Mouse (Mus musculus): ENCODE data around the gene Plpp1.

Gene Plpp1

DNA sequence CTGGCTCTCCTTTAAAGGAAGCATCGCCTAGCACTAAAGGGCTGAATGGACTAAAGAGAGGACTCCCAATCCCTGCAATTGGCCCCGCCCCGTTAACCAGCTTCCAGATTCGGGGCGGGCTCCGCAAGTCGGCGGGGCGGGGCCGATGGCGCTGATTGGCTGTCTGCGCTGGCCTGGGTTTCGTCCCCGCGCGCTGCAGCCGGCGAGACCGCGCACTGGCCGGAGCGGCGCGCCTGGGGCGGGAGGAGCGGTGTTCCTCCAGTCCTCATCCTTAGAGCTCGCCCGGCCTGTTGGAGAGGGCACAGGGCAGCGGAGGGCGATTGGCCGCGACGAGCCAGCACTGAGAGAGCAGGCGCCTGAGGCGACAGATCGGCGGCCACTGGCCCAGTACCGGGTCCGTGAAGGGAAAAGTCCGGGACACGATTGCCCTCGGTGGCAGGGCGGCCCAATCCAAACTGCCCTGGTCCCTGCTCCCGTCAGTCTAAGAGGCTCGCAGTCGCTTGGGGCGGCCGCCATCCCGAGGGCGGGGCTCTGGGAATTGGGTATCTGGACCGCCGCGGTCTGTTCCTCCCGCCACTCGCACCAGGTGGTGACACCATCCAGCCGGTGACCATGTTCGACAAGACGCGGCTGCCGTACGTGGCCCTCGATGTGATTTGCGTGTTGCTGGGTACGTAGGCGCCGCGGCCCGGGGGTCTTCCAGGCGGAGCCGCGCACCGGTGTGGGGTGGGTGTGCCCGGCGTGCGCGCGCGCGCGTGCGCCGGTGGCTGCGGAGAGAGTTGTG lies at the start of gene Plpp1:
Gene Plpp1, plus strand, starts transcription at position 196 of the 784 bp plus-strand sequence.
- DNase-seq (ENCODE audit: low spot score), result peak; percentile 92

DNA sequence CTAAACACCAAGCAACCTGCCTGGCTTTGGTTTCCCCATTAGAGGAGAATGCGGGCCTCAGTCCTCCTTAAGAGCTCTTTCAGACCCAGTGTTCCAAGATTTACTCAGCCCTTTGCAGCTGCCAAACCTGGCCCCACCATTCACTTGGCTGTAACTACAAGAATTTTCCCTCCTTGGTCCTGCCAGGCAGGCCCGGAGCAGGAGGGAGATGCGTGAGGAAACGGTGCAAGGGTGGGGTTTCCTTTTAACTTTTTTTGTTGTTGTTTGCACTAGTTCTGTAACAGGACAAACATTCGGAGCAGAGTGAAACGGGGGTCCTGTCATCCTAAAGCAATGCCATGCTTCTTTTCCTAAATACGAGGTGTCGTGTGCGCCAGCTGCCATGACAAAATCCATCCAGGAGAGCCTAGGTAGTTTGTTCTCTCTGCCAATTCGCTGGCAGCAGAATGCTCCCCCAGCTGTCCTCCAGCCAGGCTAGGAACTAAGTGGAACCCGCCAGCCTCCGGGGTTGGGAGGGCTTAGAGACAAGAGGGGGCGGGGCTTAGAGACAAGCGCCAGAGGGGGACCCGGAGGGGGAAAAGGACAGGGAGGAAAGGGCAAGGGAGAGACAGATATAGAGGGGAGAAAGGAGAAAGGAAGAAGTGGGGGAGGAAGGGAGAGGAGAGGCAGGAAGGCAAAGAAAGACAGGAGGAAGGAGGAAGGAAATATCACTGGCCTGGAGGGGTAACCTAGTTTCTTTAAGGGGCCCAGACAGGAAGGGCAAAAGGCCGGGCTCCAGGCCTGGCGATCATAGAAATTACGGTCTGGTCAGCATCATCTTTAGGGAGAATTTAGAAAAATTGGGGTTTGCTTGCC lies 48.9 kb upstream of the Plpp1 start:
- DNase-seq (ENCODE audit: low spot score), result peak; percentile 62

DNA sequence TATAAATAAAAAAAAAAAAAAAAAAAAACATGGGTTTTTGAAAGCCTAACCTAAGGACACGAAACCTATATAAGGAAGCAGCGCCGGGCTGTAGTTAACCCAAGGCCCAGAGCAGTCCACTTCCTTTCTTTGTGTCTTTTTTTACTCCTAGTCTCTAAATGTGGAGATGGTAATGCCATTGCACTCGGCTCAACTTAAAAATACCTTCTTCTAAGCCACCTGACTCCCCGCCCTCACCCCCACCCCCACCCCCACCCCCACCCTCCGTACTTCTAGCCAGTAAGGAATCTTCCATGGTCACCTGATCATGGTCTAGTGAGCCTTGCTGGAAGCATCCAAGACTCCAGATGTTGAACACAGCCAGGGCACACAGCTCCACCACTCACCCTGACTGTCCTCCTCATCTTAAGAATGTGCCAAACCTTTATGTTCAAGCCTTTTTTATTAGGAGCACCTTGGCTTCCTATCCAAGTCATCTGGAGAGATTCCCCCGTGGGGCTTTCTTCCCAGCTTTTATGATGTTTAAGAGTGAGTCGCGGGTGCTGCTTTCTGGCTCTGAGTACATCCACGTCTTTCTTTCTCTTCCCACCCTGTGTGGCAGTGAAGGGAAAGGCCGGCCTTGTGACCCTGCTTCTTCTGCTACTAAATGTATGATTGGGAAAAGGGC lies 48.1 kb upstream of the Plpp1 start:
- DNase-seq (ENCODE audit: low spot score), result no peak

DNA sequence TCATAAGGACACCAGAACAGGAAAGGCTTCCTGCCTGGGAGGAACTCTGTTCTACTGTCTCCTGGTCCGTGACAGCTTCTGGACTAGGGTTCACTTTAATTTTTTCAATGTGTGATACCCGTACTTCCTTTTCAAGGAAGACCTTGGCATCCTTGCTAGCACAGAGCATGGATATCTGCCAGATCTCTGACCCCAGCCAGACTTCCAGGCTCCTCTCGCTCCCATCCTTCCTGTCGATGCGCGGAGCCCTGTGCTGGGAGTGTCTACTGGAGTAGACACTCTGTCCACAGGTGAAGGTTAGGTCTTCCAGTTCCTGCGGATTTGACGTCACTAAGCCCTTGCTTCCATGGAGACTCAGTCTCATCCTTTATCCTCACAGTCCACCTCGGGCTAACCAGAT lies 47.1 kb upstream of the Plpp1 start:
- peak; percentile 20 for DNase-seq (ENCODE audit: low spot score)

DNA sequence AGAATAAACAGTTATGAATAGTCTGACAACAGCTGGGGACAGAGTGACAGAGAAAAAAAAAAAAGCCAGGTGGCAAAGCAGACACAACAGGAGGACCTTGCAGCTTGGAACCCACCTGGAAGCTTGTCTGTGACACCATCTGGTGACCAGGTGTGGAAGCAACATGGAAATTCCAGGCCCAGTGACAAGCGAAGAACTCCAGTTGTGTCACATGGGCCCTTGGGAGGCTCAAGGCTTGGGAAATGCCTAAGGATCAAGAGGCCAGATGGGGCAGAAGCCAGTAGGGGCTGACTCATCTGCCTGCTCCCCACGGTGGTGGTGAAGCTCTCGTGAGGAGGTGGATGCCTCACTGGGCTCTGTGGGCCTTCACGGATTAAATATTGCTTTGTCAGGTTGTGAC lies 45.7 kb upstream of the Plpp1 start:
- no peak for DNase-seq (ENCODE audit: low spot score)

DNA sequence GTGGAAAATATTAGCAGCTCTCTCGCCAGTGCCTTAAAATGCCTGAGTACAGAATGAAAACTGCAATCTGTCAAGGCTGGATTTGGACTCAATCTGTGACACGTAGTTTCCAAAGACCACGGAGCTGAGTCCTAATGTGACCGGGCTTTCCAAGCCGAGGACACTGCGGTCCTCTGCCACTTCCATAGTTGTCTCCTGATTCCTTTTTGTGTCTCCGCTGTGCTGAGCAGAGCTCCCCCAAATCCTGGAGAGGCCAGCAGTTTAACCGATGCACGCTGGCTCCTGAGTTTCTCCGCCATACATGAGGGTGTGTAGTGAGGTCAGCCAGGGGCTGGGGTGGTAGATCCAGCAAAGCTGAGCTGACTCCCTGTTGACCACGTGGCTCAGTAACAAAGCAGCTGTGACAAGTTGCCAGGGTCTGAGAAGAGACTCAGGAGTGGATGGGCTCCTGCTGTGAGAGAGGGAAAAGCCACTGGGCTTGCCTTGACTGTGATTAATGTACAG lies 45.0 kb upstream of the Plpp1 start:
- DNase-seq (ENCODE audit: low spot score), result no peak

DNA sequence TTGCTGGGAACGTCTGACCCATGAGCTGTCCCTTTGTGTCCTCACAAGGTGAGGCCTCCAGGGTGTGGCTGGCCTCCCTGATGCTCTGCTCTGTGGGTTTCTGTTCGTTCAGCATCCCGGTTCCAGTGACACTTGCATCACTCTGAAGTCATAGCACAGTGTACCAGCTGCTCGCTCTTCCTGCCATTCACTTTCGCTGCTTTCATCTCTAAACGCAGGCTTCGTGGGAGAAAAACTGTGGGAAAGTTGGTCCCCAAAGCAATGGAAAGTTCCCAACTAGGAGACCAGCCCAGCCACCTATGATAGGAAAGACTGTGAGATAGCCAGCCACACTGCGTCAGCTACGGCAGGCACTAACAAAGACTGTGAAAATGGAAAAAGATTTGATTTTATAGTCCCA lies 43.2 kb upstream of the Plpp1 start:
- no peak for DNase-seq (ENCODE audit: low spot score)

DNA sequence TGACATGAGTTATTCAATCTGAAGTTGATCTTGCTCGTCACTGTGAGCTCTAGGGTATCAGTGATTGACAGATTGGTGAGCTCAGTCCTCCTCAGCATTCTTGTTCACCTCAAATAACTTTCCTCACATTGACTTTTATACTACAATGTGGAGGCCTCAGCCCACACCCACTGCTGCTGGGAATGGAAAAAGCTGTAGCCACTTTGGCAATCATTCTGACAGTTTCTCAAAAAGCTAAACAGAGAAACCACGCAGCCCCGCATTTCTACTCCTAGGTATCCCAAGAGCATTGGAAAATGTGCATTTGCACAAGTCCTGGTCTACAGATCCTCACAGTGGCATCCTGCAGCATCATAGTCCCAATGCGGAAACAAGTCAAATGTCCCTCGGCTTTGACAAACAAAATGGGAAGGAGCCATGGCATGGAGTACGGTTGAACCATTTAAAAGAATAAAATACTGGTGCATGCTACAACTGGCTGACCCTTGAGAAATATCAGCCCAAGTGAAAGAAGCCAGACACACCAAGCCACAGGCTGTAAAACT lies 42.0 kb upstream of the Plpp1 start:
- DNase-seq (ENCODE audit: low spot score), result no peak

DNA sequence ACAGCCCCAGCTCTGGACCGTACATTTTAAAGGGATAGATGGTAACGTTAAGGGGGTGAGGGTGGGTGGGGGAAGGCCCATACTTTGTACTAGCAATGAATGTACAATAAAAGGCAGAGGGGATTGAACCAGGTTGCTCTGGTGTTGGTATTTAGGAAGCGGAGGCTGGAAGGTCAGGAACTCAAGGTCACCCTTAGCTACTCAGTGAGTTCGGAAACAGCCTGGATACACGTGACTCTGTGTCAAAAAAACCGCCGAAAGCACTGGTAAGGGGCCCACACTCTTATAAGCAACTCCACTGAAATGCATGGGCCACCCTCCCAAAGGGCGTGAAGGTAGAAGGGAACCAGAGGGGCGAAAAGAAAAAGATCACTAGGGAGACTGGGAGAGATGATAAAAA lies 41.2 kb upstream of the Plpp1 start:
- no peak for DNase-seq (ENCODE audit: low spot score)

DNA sequence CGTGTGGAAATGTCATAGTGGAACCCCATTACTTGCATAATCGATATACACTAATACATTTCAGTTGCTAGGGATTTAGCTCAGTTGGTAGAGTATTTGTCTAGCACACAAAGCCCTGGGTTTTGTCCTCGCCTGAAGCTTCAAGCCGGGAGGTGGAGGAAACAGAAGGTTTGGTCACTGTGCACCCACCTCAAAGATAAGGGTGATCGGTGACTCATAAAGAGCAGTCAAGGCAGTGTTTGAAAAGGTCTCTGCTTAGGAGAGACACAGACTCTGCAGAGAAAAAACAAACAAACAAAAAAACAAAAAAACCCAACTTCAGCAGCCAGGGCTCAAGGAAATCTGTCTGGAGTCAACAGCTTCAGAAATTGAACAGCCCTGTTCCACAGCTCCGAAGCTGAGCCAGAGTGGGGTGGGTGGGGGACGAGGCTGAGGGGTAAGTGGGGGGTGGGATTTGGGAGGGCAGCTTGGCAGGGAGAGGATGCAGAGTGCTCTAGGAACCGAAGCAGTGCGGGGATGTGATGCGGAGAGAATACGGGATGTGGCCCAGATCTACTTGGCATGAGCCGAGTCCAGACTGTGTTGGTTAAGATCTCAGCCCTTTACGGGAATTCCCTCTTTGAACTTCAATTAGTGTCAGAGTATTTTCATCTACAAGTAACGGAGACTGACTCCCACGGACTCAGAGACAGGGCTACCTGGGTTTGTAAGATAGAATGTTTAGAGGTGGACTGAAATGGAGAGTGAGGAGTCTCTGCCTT lies 40.6 kb upstream of the Plpp1 start:
- DNase-seq (ENCODE audit: low spot score), result no peak

DNA sequence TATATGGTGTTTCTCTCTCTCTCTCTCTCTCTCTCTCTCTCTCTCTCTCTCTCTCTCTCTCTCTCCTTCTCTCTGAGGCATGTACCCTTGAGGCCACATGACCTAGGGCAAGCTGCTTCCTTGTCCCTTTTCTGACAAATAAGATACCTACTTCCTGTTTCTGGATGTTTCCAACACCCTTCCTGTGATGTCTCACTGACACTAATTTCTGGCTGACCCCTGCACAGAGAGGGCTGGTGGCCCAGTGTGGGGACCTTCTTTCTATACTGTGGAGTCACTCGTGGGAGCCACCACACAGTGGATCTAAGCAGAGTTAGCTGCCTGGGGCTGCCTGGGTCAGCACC lies 40.1 kb upstream of the Plpp1 start:
- DNase-seq (ENCODE audit: low spot score), result no peak

DNA sequence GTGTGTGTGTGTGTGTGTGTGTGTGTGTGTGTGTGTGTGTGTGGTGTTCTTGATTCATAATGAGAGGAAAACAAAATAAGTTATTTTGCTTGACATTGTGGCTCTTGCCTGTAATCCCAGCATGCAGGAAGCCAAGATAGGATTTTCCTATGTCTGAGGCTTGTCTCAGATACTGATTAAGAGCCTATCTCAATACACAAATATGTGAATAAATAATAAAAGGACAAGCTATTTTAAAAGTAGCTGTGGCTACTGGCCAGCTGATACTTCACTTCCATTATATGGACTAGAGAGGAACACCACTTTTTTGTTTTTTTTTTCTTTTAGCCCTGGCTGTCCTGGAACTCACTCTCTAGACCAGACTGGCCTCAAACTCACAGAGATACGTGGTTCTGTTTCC lies 38.8 kb upstream of the Plpp1 start:
- no peak for DNase-seq (ENCODE audit: low spot score)

DNA sequence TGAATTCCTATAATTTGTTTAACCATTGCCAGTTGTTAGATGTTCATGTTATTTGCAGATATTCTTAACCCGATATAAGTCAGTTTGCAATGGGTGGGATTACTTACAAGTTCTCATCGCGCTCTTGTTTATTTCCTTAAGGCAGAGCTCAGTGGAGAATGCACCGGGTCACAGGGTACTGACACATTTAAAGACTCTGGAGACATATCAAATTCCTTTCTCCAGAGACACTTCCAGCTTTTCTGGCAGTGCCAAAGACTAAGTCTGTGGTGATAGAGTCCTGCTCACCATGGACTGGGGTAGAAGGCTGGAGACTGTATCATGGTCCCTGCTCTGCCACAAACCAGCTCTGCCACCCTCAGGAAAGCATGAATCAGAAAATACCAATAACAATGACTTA lies 38.0 kb upstream of the Plpp1 start:
- no peak for DNase-seq (ENCODE audit: low spot score)

DNA sequence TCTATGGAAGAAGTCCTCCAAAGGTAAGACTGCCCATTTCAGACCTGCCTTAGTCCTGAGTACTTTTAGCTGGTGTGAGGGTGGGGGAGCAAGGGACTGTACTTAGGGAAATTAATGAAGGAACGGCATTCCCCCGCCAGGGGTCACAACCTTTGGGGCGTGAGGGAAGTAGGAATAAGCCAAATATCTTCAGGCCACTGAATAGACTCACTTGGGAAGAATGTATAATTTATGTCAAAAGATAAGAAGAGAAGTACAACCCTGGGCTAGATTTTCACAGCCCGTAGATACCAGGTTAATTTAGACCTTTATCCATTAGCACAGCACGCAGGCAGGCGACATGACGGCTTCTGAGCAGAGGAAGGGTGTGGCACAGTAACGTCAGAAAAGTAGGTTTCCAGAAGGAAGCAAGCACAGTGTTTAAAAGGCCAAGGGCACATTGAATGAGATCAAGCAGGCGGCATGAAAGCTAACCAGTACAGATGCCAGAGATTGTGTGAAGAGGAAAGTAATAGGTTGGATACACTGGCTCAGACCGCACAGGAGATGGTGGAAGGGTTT lies 37.0 kb upstream of the Plpp1 start:
- no peak for DNase-seq (ENCODE audit: low spot score)

DNA sequence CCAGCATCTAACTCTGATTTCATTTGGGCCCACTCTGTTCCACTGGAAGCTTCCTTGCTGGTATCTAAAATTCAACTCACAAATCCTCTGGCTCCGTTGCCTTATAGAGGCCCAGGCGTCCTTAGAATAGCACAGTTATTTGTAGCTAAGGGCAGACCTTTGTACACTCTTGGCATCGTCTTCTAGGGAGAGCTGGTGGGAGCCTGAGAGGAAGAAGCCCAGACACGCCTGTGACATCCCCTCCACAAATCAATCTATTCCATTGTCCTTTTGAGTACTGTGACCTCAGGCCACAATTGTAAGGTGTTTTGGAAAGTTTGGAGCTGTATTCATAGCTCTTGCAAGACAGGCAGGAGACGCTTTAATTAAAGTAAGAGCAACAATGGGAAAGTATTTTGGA lies 36.0 kb upstream of the Plpp1 start:
- no peak for DNase-seq (ENCODE audit: low spot score)

DNA sequence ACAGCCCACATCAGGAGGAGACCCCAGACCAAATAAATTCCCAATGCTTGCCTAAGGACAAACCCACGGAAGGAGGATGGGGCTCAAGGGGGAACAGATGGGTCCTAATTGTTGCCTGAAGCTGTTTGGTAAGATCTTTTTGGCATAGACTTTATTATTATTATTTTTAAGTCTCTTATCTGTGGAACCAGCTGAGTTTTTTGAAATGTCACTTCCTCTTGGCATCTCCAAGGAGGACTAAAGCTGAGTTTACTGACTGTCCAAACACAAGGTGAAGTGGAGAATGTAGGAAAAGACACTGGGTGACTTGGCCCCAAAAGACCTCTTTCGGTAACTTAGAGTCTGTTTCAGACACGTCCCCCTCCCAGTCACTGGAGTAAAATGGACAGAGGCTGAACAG lies 34.9 kb upstream of the Plpp1 start:
- no peak for DNase-seq (ENCODE audit: low spot score)

DNA sequence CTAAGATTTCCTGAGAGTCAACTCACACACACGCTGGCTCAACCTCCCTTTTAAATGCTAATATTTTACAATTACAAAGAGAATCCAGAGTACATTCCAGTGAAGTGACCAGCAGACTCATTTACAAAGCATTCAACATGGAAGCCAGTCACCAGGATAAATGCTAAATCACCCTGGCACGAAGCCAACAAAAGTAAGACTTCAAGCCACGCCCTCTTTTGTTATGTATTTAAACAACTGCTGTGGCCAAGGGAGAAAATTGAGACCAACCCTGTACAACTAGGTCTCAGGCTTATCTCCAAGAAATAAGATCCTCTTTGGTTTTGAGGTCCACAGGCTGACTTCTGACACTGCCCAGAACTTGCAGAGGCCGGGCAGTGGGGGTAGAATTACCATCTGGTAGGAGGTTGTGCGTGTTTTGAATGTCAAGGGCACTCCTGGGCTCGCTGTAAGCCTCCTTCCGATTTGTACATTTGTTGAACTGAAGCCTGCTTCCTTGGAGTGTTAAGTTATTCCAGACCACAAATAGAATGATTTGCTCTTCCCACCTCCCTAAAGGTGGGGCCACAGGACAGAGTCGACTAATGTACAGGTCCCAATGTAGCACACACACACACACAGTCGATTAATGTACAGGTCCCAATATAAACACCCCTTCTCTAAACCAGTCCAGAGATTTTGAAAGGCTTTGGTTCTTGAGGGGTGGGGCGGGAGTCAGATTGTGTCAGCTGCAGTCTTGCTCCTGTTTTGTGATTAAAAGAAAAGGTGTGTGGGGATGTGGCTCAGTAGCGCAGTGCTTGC lies 29.9 kb upstream of the Plpp1 start:
- DNase-seq (ENCODE audit: low spot score), result no peak

DNA sequence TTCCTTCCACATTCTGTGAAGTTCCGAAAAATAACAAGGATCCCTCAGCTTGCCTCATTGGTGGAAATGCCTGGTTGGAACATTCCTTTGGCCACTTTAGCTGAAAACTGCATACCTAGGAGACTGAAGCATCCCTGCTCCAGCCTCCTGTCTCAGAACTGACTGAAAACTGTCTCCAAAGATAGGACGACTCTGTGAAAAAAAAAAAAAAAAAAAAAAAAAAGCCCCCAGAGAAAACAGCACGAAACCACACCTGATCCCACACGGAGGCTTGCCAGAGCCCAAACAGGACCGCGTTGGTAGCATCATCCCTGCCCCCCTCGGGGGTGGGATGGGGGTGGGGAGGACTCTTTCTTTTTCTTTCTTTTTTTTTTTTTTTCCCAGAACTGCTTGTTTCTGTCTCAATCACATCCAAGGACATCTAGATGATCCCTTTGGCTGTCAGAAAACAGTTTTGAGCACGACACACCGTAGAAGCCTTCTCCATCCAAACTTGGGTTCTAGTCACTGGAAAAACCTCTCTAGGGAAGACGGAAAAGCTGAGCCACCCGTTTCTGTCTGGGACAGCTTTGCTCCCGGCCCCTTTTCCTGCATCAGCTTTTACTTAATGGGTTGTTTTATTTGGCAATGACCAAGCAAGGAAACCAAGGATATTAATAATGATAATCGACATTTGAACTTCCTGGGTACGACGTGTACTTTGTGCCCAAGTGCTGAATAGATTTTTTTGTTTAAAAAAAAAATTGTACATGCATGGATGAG lies 29.0 kb upstream of the Plpp1 start:
- no peak for DNase-seq (ENCODE audit: low spot score)

DNA sequence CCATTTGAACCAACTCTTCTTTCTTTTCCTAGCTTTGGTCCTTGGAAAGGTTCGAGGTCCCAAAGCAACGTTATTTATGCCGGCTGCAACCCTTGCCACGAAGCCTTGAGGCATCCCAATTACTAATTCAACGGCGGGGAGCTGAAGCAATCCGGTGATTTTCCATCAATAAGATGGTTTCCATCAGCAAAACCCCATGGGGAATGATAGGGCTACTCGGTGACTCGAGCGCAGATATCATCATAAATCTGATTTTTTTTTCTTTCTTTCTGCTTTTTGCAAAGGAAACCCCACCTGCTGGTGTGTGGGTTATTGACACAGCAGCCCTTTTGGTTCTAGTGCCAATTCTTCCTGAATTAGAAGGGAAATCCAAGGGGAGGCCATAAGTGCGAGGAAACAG lies 28.3 kb upstream of the Plpp1 start:
- DNase-seq (ENCODE audit: low spot score), result no peak

DNA sequence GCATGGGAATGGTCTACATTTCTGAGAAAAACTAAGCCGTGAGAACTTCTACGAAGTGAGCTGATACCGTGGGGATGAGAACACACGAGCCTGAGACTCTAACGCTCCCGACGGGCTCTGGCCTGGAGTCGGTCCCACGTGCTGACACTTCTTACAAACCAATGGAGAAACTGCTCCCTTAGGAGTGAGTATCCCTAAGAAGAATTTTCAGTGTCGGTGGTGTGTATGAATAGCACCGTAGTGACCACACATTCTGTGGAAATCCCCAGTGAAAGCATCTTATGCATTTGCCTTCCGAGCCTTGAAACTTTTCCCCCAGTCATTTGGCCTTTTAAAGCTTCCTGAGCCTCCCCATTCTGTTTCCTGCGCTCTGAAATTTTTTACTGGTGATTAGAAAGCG lies 27.7 kb upstream of the Plpp1 start:
- DNase-seq (ENCODE audit: low spot score), result no peak

Measured in testis, postnatal 14 days (tissue).